Mouse (Mus musculus) small intestine, adult 2 months (tissue): Measurements from ENCODE around the gene Apof.

Experiments used
- CTCF ChIP-seq: fragments of 200-500 bp; IDR thresholded peaks from 2 replicates; pipeline ENCODE4 v1.5.1; 2012; ENCODE audit warnings: low read depth, mild to moderate bottlenecking, control low read depth, inconsistent platforms, low read length, moderate library complexity, mixed read lengths; ENCODE audit not compliant: insufficient replicate concordance, insufficient read length; ENCODE audit errors: extremely low read depth
- POLR2A ChIP-seq: fragments of 200-500 bp; IDR thresholded peaks from 2 replicates; pipeline ENCODE4 v1.6.1; 2012; ENCODE audit warnings: low read depth, mild to moderate bottlenecking, control low read depth, inconsistent platforms, low read length, moderate library complexity

- no peak for TF ChIP-seq POLR2A
- TF ChIP-seq CTCF, result no peak
These were observed 8.5 kb upstream of the Apof start for GRCm38 (mm10) chr10:128259946-128260345.
